Mouse (Mus musculus) monocyte, adult 59 days (primary cell): Measurements from ENCODE around the gene Spire2. TPM values are rescaled to one million over a fixed set of nuclear protein-coding genes. Genes with fewer than 3 reads are reported as not detected.

Source experiments
- total RNA-seq, 2 experiments: library from RNA; stranded (reverse); gene quantifications; one replicate each; pipeline ENCODE4 v1.2.4; 2023

Gene Spire2
- total RNA-seq, result not detected

DNA sequence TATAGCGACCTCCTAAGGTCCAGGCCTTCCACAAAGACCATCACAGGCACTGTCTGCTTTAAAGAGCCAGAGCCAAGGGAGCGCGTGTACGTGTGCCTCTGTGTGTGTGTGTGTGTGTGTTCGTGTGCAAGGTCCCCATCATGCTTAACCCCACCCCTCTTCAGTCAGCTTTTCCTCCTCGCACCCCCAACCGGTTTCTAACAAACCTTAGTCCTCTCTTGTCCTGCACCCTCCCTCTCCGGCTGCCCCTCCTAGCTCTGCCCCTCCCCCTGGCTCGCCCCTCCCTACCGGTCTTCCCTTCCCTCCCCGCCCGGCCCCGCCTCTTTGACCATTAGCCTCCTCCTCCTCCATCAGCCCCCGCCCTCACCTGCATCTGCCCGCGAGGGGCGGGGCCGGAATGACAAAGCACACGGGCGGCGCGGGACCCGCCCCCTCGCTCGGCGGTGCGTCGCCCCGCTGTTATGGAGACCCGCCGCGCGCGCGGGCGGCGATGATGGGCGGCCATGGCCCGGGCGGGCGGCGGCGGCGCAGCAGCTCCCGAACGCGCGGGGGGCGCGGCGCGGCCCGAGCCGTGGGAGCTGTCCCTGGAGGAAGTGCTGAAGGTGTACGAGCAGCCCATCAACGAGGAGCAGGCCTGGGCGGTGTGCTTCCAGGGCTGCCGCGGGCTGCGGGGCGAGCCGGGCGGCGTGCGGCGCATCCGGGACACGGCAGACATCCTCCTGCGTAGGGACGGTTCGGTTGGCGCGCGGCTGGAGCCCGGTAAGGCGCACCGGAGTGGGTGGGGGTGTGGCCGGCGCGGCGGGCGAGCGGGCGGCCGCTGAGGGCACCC lies at the start of gene Spire2:
TSS of gene Spire2 (plus strand) at position 452 of the 829 bp plus-strand sequence.

DNA sequence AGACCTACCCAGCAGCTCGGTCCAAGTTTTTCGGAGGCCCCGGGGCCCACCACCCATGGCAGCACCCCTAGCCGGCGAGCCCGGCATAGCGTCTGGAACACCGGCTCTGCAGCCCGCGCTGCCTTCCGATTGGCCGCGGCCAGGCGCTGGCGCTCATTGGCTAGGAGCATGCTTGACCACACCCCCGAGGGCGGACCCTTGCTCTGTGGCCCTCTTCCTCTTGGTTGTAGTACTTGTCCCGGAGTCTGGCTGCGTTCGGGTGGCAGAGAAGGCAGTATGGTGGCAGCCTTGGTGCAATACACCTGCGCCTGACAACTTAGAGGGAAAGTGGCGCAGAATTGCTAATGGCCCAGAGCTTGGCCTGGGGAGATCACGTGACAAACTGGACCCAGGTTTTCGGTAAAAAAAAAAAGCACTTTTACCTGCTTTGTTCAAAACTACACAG lies 14.0 kb upstream of the Spire2 start, which contains the start of gene Fanca:
TSS of gene Fanca (minus strand) at position 110 of the 445 bp plus-strand sequence.

DNA sequence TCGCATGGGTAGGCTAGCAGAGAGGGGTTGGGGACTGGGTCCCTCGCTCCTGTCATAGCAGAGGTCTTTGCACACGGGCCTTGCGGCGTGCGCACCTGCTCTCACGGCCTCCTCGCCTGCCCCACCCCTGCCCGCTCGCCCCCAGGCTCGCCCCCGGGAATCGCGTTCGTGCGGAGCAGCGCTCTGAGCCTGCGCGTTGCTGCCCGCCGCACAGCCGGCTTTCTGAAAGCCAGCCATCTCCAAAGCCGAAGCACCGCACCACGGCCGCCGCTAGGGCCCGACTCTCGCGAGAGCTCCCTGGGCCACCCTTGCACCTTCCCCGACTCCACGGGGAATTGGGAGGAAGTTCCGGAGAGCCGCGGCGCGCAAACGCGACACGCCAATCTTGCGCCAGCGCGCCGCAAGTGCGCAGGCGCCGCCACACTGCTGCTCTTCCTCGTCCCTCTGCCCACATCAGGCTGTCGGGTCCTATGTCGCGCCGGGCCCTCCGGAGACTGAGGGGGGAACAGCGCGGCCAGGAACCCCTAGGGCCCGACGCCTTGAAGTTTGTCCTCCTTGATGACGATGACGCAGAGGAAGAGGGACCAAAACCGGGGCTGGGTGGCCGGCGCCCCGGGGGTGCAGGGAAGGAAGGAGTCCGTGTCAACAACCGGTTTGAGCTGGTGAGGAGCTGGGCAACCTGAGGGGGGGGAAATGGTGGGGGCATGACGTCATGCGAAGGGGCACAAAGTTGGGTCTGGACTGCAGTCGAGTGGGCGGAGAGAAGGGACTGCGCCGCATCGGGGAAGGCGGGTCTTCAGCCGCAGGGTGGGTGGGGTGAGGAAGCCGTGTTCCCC lies 41.1 kb downstream of the Spire2 start, which contains the start of gene Tcf25:
TSS of gene Tcf25 (plus strand) at position 351 of the 836 bp plus-strand sequence.

DNA sequence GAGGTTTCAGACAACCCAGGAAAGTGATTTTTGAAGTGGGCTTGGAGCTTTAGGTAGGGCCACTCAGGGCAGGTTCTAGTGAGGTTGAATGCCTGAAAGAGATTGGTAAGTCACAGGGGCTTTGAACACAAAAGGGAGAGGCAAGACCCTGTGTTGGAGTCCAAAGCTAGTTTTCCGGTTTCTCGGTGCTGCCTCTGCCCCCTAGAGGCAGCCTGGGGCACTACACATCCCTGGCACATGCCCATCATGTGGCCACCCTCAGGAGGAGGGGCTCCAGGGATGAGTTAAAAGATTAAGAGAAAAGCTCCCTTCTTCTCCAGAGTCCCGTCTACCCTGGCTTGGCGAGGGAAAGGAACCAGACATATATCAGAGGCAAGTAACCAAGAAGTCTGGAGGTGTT lies 74.3 kb downstream of the Spire2 start, which contains the start of gene Mc1r:
TSS of gene Mc1r (plus strand) at position 322 of the 400 bp plus-strand sequence.

DNA sequence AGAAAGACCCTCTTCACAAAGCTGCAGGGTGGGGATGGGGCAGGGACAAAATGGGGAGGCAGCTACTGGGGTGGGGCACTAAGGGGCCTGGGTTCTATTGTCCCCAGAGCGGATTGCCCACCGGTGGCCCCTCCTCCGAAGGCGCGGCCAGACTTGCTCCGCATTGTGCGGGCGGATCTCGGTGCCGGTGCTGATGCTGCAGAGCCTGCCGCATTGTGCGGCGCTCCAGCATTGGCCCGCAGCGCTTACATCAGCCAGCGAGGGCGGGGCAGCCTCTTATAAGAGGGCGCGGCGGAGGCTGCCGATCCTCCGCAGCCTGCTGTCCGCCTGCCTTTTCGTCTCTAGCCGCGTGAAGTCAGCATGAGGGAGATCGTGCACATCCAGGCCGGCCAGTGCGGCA lies 78.7 kb downstream of the Spire2 start, which contains the start of gene Tubb3:
TSS of gene Tubb3 (plus strand) at position 179 of the 400 bp plus-strand sequence.

Other genes starting within 250 kb of the Spire2 start
- 100 to 1,000 TPM; 788 to 834 TPM for gene Rpl13, start 230.4 kb upstream of the Spire2 start, total RNA-seq
- gene Cpne7, start 215.3 kb upstream of the Spire2 start, total RNA-seq, result not detected
- gene Sult5a1, start 174.4 kb upstream of the Spire2 start, total RNA-seq, result not detected
- gene Dpep1, start 146.5 kb upstream of the Spire2 start, total RNA-seq, result not detected
- 10 to 100 TPM; 64.5 to 85.4 TPM for gene Chmp1a, start 120.0 kb upstream of the Spire2 start, total RNA-seq
- not detected for gene Spata33, start 119.9 kb upstream of the Spire2 start, total RNA-seq
- 10 to 100 TPM; 39.0 to 46.4 TPM for gene Cdk10, start 107.9 kb upstream of the Spire2 start, total RNA-seq
- 1 to 10 TPM; 4.3 to 5.1 TPM for gene Spata2l, start 96.5 kb upstream of the Spire2 start, total RNA-seq
- 10 to 100 TPM; 27.8 to 36.5 TPM for gene Zfp276, start 78.5 kb upstream of the Spire2 start, total RNA-seq
- 10 to 100 TPM; 67.4 to 82.9 TPM for gene Vps9d1, start 78.4 kb upstream of the Spire2 start, total RNA-seq
- gene Fanca, start 14.1 kb upstream of the Spire2 start, total RNA-seq, result 10 to 100 TPM; 45.7 to 58.2 TPM
- 100 to 1,000 TPM; 189 to 231 TPM for gene Tcf25, start 41.0 kb downstream of the Spire2 start, total RNA-seq
- gene Mc1r, start 74.4 kb downstream of the Spire2 start, total RNA-seq, result not detected
- gene Tubb3, start 78.7 kb downstream of the Spire2 start, total RNA-seq, result under 1 TPM in 1 of 2 experiments, not detected in 1; 0.46 TPM
- 10 to 100 TPM; 22.6 to 24.2 TPM for gene Def8, start 90.8 kb downstream of the Spire2 start, total RNA-seq
- gene Afg3l1, start 145.2 kb downstream of the Spire2 start, total RNA-seq, result 10 to 100 TPM; 29.0 to 52.5 TPM
- not detected for gene Dbndd1, start 182.8 kb downstream of the Spire2 start, total RNA-seq
- gene Gas8, start 186.1 kb downstream of the Spire2 start, total RNA-seq, result 1 to 10 TPM; 7.7 to 9.1 TPM